Mouse (Mus musculus): Measurements from ENCODE around the gene Atp6v0c.

- no peak for TF ChIP-seq TAL1 (IDR thresholded peaks at IDR 0.05; ENCODE audit: low read length)
- no peak for TF ChIP-seq GATA1 (IDR thresholded peaks at IDR 0.05; ENCODE audit: low read length)
These were observed 50.1 kb downstream of the Atp6v0c start for GRCm38 (mm10) chr17:24119446-24119845.

Data from erythroblast, embryonic 14.5 days (primary cell).